Mouse (Mus musculus) lung, adult 2 months (tissue): ENCODE measurements around the gene Pi4kb.

Source experiments
- CTCF ChIP-seq: fragments of 200-500 bp; IDR thresholded peaks from 2 replicates; pipeline ENCODE4 v1.5.1; 2011; ENCODE audit warnings: mild to moderate bottlenecking, low read length, control low read depth; ENCODE audit not compliant: insufficient read depth
- POLR2A ChIP-seq: fragments of 200-500 bp; IDR thresholded peaks from 2 replicates; pipeline ENCODE4 v1.6.1; 2011; ENCODE audit warnings: low read depth, mild to moderate bottlenecking, control low read depth, low read length, borderline replicate concordance; ENCODE audit errors: extremely low read depth

DNA sequence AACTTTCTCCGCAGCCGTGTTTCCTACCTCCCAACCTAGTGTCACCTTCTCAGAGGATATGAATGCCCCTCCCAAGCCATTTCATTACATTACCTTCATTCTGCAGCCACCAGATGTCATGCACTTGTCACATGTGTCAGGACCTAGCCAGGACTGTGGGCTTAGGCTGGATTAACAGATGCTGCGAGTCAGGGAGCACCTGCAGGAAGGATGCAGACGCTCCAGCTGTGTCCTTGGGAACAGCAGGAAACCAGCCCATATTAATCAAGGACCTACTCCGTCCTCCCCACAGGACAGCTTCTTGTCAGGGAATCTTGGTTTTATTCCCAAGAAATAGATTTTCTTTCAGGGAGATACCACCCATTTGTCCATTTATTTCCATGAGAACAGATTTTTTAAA, 14.2 kb upstream of the Pi4kb start:
- TF ChIP-seq CTCF, result no peak
- peak; percentile 14; the same call in 1 of the 2 replicates for TF ChIP-seq POLR2A
